ENCODE assay signal across 8 mouse cellular contexts in the genomic region with DNA sequence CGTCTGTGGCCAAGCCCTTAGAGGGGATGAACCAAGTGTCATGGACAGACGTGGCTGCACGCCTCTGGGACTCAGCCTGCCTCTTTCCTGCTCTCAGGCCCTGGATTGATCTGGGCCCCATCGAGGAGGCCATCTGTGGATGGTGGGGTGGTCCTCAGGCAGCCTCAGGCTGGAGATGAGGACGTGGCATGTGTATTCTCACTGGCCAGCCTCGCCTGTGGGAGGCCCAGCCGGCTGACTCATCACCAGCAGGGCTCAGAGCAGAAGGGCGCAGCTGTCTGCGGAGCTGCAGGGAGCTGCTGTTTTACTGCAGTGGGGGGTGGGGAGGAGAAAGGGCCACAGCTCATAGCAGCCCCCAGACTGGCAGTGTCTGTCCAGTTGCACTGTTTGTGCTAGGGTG.
DNase-seq lines count a peak whose midpoint lies in the region; ATAC-seq and TF ChIP-seq lines count a peak whose summit lies in the region.

No protein-coding gene starts in this region.

- peak; percentile 89 for DNase-seq in 3134 (ENCODE audit: extremely low read depth, insufficient read length, low spot score)
- peak; percentile 34 for DNase-seq in lung, postnatal 14 days
- no peak for DNase-seq in cerebellum, postnatal 36 days
- DNase-seq in forebrain, postnatal 0 days: no peak

- peak; percentile 92 for ATAC-seq in intestine, embryonic 15.5 days
- no peak for ATAC-seq in monocyte, adult 5-6 weeks (replicated peaks; ENCODE audit: insufficient number of reproducible peaks, low FRiP score, low TSS enrichment, poor library complexity, severe bottlenecking)
- no peak for ATAC-seq in forebrain, postnatal 0 days

- no peaks in the 10 kb centered on the region for H3K27me3 ChIP-seq in C2C12 (ENCODE audit: control insufficient read depth, insufficient read depth, insufficient read length)
- no peaks in the 10 kb centered on the region for H3K27me3 ChIP-seq in intestine, embryonic 15.5 days (replicated peaks)
- no peaks in the 10 kb centered on the region for H3K27me3 ChIP-seq in forebrain, postnatal 0 days (ENCODE audit: insufficient read depth, low read length)

- H3K79me3 ChIP-seq in C2C12 (ENCODE audit: low read depth): no peaks in the 10 kb centered on the region

- H3K79me2 ChIP-seq in C2C12 (ENCODE audit: control insufficient read depth, insufficient read depth): peaks cover 6% of the 10 kb centered on the region

- peak overlapping the region; percentile 92 for H3K27ac ChIP-seq in embryonic fibroblast, embryonic 13.5 days (ENCODE audit: insufficient read depth, low read length)
- peak overlapping the region; percentile 71 for H3K27ac ChIP-seq in intestine, embryonic 15.5 days
- H3K27ac ChIP-seq in forebrain, postnatal 0 days (ENCODE audit: low read depth, low read length): no peak overlapping the region

- H3K9me3 ChIP-seq in intestine, embryonic 15.5 days: no peaks in the 10 kb centered on the region
- H3K9me3 ChIP-seq in forebrain, postnatal 0 days (ENCODE audit: low read length): no peaks in the 10 kb centered on the region

- 10% methylated on average over 9 of the region's 9 CpGs for WGBS in intestine, embryonic 15.5 days
- 61% methylated on average over 9 of the region's 9 CpGs for WGBS in forebrain, postnatal 0 days

- no peak for TF ChIP-seq CTCF in C2C12 (IDR thresholded peaks at IDR 0.05; ENCODE audit: control insufficient read depth, insufficient read depth, insufficient read length)
- no peak for TF ChIP-seq CTCF in embryonic fibroblast, embryonic 13.5 days (IDR thresholded peaks at IDR 0.05; ENCODE audit: borderline replicate concordance, insufficient read depth, low read length)
- no peak for TF ChIP-seq CTCF in forebrain, postnatal 0 days (IDR thresholded peaks at IDR 0.05; ENCODE audit: low read depth)

- peak; percentile 57 for TF ChIP-seq POLR2A in embryonic fibroblast, embryonic 13.5 days (IDR thresholded peaks at IDR 0.05; ENCODE audit: low read depth, low read length)

- peaks cover 10% of the 10 kb centered on the region for H3K4me1 ChIP-seq in embryonic fibroblast, embryonic 13.5 days (ENCODE audit: control insufficient read depth, insufficient read depth, low read length)
- H3K4me1 ChIP-seq in intestine, embryonic 15.5 days (replicated peaks): peaks cover 17% of the 10 kb centered on the region
- H3K4me1 ChIP-seq in forebrain, postnatal 0 days (ENCODE audit: insufficient read depth): no peaks in the 10 kb centered on the region

- no peak overlapping the region for H3K4me3 ChIP-seq in C2C12 (ENCODE audit: insufficient read depth, poor library complexity, severe bottlenecking)
- no peak overlapping the region for H3K4me3 ChIP-seq in embryonic fibroblast, embryonic 13.5 days (ENCODE audit: insufficient read depth, low read length)
- no peak overlapping the region for H3K4me3 ChIP-seq in intestine, embryonic 15.5 days (replicated peaks)
- H3K4me3 ChIP-seq in forebrain, postnatal 0 days (ENCODE audit: low read depth, low read length): no peak overlapping the region

- no peak overlapping the region; the same call in 1 of the 2 replicates for H3K9ac ChIP-seq in intestine, embryonic 15.5 days
- no peak overlapping the region for H3K9ac ChIP-seq in forebrain, postnatal 0 days

- H3K36me3 ChIP-seq in C2C12 (ENCODE audit: control insufficient read depth, insufficient read depth): no peaks in the 10 kb centered on the region
- no peaks in the 10 kb centered on the region for H3K36me3 ChIP-seq in intestine, embryonic 15.5 days
- H3K36me3 ChIP-seq in forebrain, postnatal 0 days (ENCODE audit: insufficient read depth): no peaks in the 10 kb centered on the region

- H3ac ChIP-seq in C2C12 (ENCODE audit: control insufficient read depth, insufficient read length, low read depth): no peak overlapping the region

- no peak overlapping the region for H3K4me2 ChIP-seq in intestine, embryonic 15.5 days (replicated peaks)
- H3K4me2 ChIP-seq in forebrain, postnatal 0 days (ENCODE audit: low read depth): no peak overlapping the region

TF ChIP-seq in C2C12, 6 proteins besides CTCF, POLR2A, EP300 and RAD21:
- peak; percentile 96 for TF ChIP-seq MYOD1 (IDR thresholded peaks at IDR 0.05; ENCODE audit: control insufficient read depth, insufficient read length, low read depth)
- TF ChIP-seq CEBPB (IDR thresholded peaks at IDR 0.05; ENCODE audit: low read depth): no peak
- peak; percentile 98 for TF ChIP-seq MAX (IDR thresholded peaks at IDR 0.05)
- TF ChIP-seq FOSL1 (IDR thresholded peaks at IDR 0.05; ENCODE audit: insufficient read depth, low read length, poor library complexity, severe bottlenecking): peak; percentile 44
TF ChIP-seq in C2C12: peak in this region for 3.

Comparison
In these comparisons a context has a peak if more than half of its experiments do, and no peak if none do; other contexts are left out.
1. DNase-seq: peak in 3134 (single experiment) and lung, postnatal 14 days (single experiment); none in cerebellum, postnatal 36 days (0 of 2) and forebrain, postnatal 0 days (single experiment).